Comparison of ENCODE assay signal across 7 mouse cellular contexts in genomic region chr10:5195288-5195687, GRCm38 (mm10).
DNase-seq lines count a peak whose midpoint lies in the region; ATAC-seq lines count a peak whose summit lies in the region.

No protein-coding gene starts in this region.

- H3K36me3 ChIP-seq in kidney, embryonic 14.5 days (ENCODE audit: control insufficient read depth, insufficient read depth, low read length) = no peaks in the 10 kb centered on the region
- H3K36me3 ChIP-seq in embryonic facial prominence, embryonic 15.5 days = 0 out of 2 replicates have a peak, but pooled peaks cover 5% of the 10 kb centered on the region
- no peaks in the 10 kb centered on the region for H3K36me3 ChIP-seq in hindbrain, embryonic 11.5 days (ENCODE audit: control insufficient read depth, insufficient read depth, low read length)
- no peaks in the 10 kb centered on the region for H3K36me3 ChIP-seq in midbrain, embryonic 14.5 days (ENCODE audit: control insufficient read depth, insufficient read depth, low read length)

- no peak for ATAC-seq in kidney, embryonic 14.5 days (ENCODE audit: low FRiP score, low TSS enrichment)
- no peak for ATAC-seq in embryonic facial prominence, embryonic 15.5 days (ENCODE audit: insufficient number of reproducible peaks, low FRiP score, low TSS enrichment, low read depth)
- ATAC-seq in hindbrain, embryonic 11.5 days (ENCODE audit: low FRiP score) = peak; percentile 10; the same call in 1 of the 2 replicates
- 0 out of 2 replicates have a peak, but pooled peaks have one; percentile 22 for ATAC-seq in midbrain, embryonic 14.5 days (ENCODE audit: low FRiP score, low TSS enrichment)

- 46% methylated on average over 5 of the region's 5 CpGs for WGBS in kidney, embryonic 14.5 days
- WGBS in embryonic facial prominence, embryonic 15.5 days = 59% methylated on average over 5 of the region's 5 CpGs
- WGBS in hindbrain, embryonic 11.5 days = 71% methylated on average over 5 of the region's 5 CpGs
- 76% methylated on average over 5 of the region's 5 CpGs for WGBS in midbrain, embryonic 14.5 days

- no peaks in the 10 kb centered on the region for H3K27me3 ChIP-seq in kidney, embryonic 14.5 days (ENCODE audit: control insufficient read depth, insufficient read depth, low read length)
- no peaks in the 10 kb centered on the region for H3K27me3 ChIP-seq in embryonic facial prominence, embryonic 15.5 days
- H3K27me3 ChIP-seq in hindbrain, embryonic 11.5 days (ENCODE audit: control insufficient read depth, insufficient read depth, low read length) = no peaks in the 10 kb centered on the region
- no peaks in the 10 kb centered on the region for H3K27me3 ChIP-seq in midbrain, embryonic 14.5 days (ENCODE audit: control insufficient read depth, insufficient read depth, low read length)

- 0 out of 2 replicates have a peak overlapping the region, but pooled peaks have one; percentile 75 for H3K4me2 ChIP-seq in kidney, embryonic 14.5 days (replicated peaks; ENCODE audit: low read depth, low read length)
- peak overlapping the region; percentile 54 for H3K4me2 ChIP-seq in embryonic facial prominence, embryonic 15.5 days (replicated peaks)
- H3K4me2 ChIP-seq in hindbrain, embryonic 11.5 days (replicated peaks; ENCODE audit: low read depth, low read length) = no peak overlapping the region
- H3K4me2 ChIP-seq in midbrain, embryonic 14.5 days (ENCODE audit: low read length) = peak overlapping the region; percentile 61

- no peak overlapping the region for H3K27ac ChIP-seq in kidney, embryonic 14.5 days (ENCODE audit: low read depth, low read length)
- no peak overlapping the region for H3K27ac ChIP-seq in embryonic facial prominence, embryonic 15.5 days (replicated peaks)
- no peak overlapping the region for H3K27ac ChIP-seq in hindbrain, embryonic 11.5 days (ENCODE audit: low read depth, low read length)
- no peak overlapping the region for H3K27ac ChIP-seq in midbrain, embryonic 14.5 days (replicated peaks; ENCODE audit: low read depth, low read length)

- 0 out of 2 replicates have a peak, but pooled peaks cover 7% of the 10 kb centered on the region for H3K4me1 ChIP-seq in kidney, embryonic 14.5 days (ENCODE audit: control insufficient read depth, insufficient read depth, low read length)
- no peaks in the 10 kb centered on the region; the same call in 1 of the 2 replicates for H3K4me1 ChIP-seq in embryonic facial prominence, embryonic 15.5 days
- H3K4me1 ChIP-seq in hindbrain, embryonic 11.5 days (replicated peaks; ENCODE audit: control insufficient read depth, insufficient read depth, low read length) = no peaks in the 10 kb centered on the region
- 0 out of 2 replicates have a peak, but pooled peaks cover 4% of the 10 kb centered on the region for H3K4me1 ChIP-seq in midbrain, embryonic 14.5 days (ENCODE audit: control insufficient read depth, insufficient read depth, low read length)

- H3K9me3 ChIP-seq in kidney, embryonic 14.5 days (ENCODE audit: control insufficient read depth, low read length) = no peaks in the 10 kb centered on the region
- H3K9me3 ChIP-seq in embryonic facial prominence, embryonic 15.5 days (replicated peaks) = no peaks in the 10 kb centered on the region
- no peaks in the 10 kb centered on the region for H3K9me3 ChIP-seq in hindbrain, embryonic 11.5 days (ENCODE audit: control insufficient read depth, low read length)
- no peaks in the 10 kb centered on the region for H3K9me3 ChIP-seq in midbrain, embryonic 14.5 days (ENCODE audit: control insufficient read depth, low read length)

- no peak overlapping the region for H3K9ac ChIP-seq in kidney, embryonic 14.5 days (ENCODE audit: low read depth, low read length)
- no peak overlapping the region for H3K9ac ChIP-seq in embryonic facial prominence, embryonic 15.5 days
- no peak overlapping the region for H3K9ac ChIP-seq in hindbrain, embryonic 11.5 days (ENCODE audit: low read depth, low read length)
- no peak overlapping the region for H3K9ac ChIP-seq in midbrain, embryonic 14.5 days (replicated peaks; ENCODE audit: low read length)

- no peak overlapping the region for H3K4me3 ChIP-seq in kidney, embryonic 14.5 days (ENCODE audit: low read length)
- no peak overlapping the region for H3K4me3 ChIP-seq in embryonic facial prominence, embryonic 15.5 days (replicated peaks)
- H3K4me3 ChIP-seq in hindbrain, embryonic 11.5 days (ENCODE audit: low read depth, low read length) = no peak overlapping the region
- peak overlapping the region; percentile 45; the same call in 1 of the 2 replicates for H3K4me3 ChIP-seq in midbrain, embryonic 14.5 days (replicated peaks; ENCODE audit: low read depth, low read length)

- DNase-seq in kidney, adult 18-20 months = no peak
- no peak for DNase-seq in hindbrain, embryonic 11.5 days (ENCODE audit: low spot score)
- no peak for DNase-seq in midbrain, embryonic 14.5 days
- no peak for DNase-seq in spleen, postnatal 14 days (ENCODE audit: low spot score in 2 of 2)
- DNase-seq in thymus, postnatal 4 days = no peak

Comparison
In these comparisons a context has a peak if more than half of its experiments do, and no peak if none do; other contexts are left out.
1. ATAC-seq: peak in hindbrain, embryonic 11.5 days (single experiment) and midbrain, embryonic 14.5 days (single experiment); none in kidney, embryonic 14.5 days (single experiment) and embryonic facial prominence, embryonic 15.5 days (single experiment).